Mouse (Mus musculus) CH12.LX (cell line): ENCODE measurements around the gene Kcnk7. TPM values are rescaled to one million over a fixed set of nuclear protein-coding genes. Genes with fewer than 3 reads are reported as not detected.

Source experiments
- DNase-seq: peaks from one replicate; pipeline ENCODE4 v3.0.0-alpha.2; 2013; ENCODE audit errors: extremely low read depth
- H3K27ac ChIP-seq: 2 replicates; pipeline ENCODE4 v1.5.1; 2012; ENCODE audit warnings: low read depth, mild to moderate bottlenecking, control low read depth, moderate library complexity; ENCODE audit not compliant: insufficient read depth
- H3K27me3 ChIP-seq: replicated peaks from 2 replicates; pipeline ENCODE3; 2012; ENCODE audit warnings: inconsistent platforms
- H3K36me3 ChIP-seq, 2 experiments: replicated peaks in 1 of 2; 2 replicates each; pipeline versions ENCODE3 to v1.6.1; 2012; ENCODE audit warnings: inconsistent platforms in 1 of 2, low read length in 1 of 2, mild to moderate bottlenecking in 1 of 2, mixed read lengths in 1 of 2, moderate library complexity in 1 of 2; ENCODE audit not compliant: control insufficient read depth in 1 of 2, insufficient read depth in 1 of 2
- H3K4me1 ChIP-seq, 2 experiments: 2 replicates each; pipeline ENCODE4 v1.6.1; 2012; ENCODE audit warnings: inconsistent platforms in 1 of 2, moderate library complexity in 1 of 2; ENCODE audit not compliant: insufficient read depth in 2 of 2, control insufficient read depth in 1 of 2
- H3K4me2 ChIP-seq: 2 replicates; pipeline ENCODE4 v1.6.1; 2012; ENCODE audit warnings: low read depth, mild to moderate bottlenecking, control low read depth; ENCODE audit not compliant: poor library complexity, insufficient read depth, severe bottlenecking
- H3K4me3 ChIP-seq, 3 experiments: fragments of 150-350 bp in 1 of 3; sonication (generic) in 1 of 3; replicated peaks in 1 of 3; 2 replicates each; pipeline versions ENCODE3 to v1.5.1; 2011 to 2012; ENCODE audit warnings: low read depth in 2 of 3, low read length in 2 of 3, mild to moderate bottlenecking in 2 of 3, moderate library complexity in 2 of 3, control low read depth in 1 of 3, improper control_type of control experiment in 1 of 3, inconsistent platforms in 1 of 3, mixed read lengths in 1 of 3; ENCODE audit not compliant: poor library complexity in 1 of 3
- H3K79me2 ChIP-seq: replicated peaks from 2 replicates; pipeline ENCODE4 v1.6.1; 2012; ENCODE audit warnings: mild to moderate bottlenecking, moderate library complexity; ENCODE audit not compliant: control insufficient read depth, poor library complexity, insufficient read depth, severe bottlenecking; ENCODE audit errors: extremely low read depth
- H3K9ac ChIP-seq: 2 replicates; pipeline ENCODE4 v1.6.1; 2012; ENCODE audit warnings: low read depth, mild to moderate bottlenecking, control low read depth, moderate library complexity; ENCODE audit not compliant: insufficient read depth
- H3K9me3 ChIP-seq: replicated peaks from 2 replicates; pipeline ENCODE3; 2012; ENCODE audit warnings: low read length, inconsistent platforms, mixed read lengths
- BHLHE40 ChIP-seq: IDR thresholded peaks from 2 replicates; pipeline ENCODE4 v1.6.1; 2011; ENCODE audit warnings: mild to moderate bottlenecking, low read depth, low read length, improper control_type of control experiment
- CHD1 ChIP-seq: IDR thresholded peaks from 2 replicates; pipeline ENCODE4 v1.6.1; 2012; ENCODE audit warnings: low read depth, low read length, improper control_type of control experiment, inconsistent platforms
- CHD2 ChIP-seq: IDR thresholded peaks from 2 replicates; pipeline ENCODE4 v1.6.1; 2011; ENCODE audit warnings: low read length, improper control_type of control experiment
- CTCF ChIP-seq, 2 experiments: IDR thresholded peaks in 1 of 2; conservative IDR thresholded peaks in 1 of 2; 2 replicates each; pipeline ENCODE4 v1.5.1; 2011 to 2012; ENCODE audit warnings: low read depth in 2 of 2, low read length in 2 of 2, improper control_type of control experiment in 1 of 2, inconsistent platforms in 1 of 2, mild to moderate bottlenecking in 1 of 2, moderate library complexity in 1 of 2
- E2F4 ChIP-seq: IDR thresholded peaks from 2 replicates; pipeline ENCODE4 v1.6.1; 2011; ENCODE audit warnings: low read depth, low read length, improper control_type of control experiment; ENCODE audit not compliant: insufficient replicate concordance
- ELF1 ChIP-seq: IDR thresholded peaks from 2 replicates; pipeline ENCODE4 v1.6.1; 2014; ENCODE audit warnings: low read depth, mild to moderate bottlenecking, inconsistent platforms, low read length, improper control_type of control experiment
- EP300 ChIP-seq: IDR thresholded peaks from 2 replicates; pipeline ENCODE4 v1.6.1; 2011; ENCODE audit warnings: low read length, improper control_type of control experiment
- ETS1 ChIP-seq: conservative IDR thresholded peaks from 2 replicates; pipeline ENCODE4 v1.6.1; 2012; ENCODE audit warnings: low read depth, mild to moderate bottlenecking, inconsistent platforms, low read length, improper control_type of control experiment, moderate library complexity
- GABPA ChIP-seq: IDR thresholded peaks from 2 replicates; pipeline ENCODE4 v1.6.1; 2012; ENCODE audit warnings: low read depth, low read length, improper control_type of control experiment, inconsistent platforms; ENCODE audit not compliant: insufficient replicate concordance
- HCFC1 ChIP-seq: IDR thresholded peaks from 2 replicates; pipeline ENCODE4 v1.6.1; 2012; ENCODE audit warnings: low read depth, mild to moderate bottlenecking, inconsistent platforms, low read length, improper control_type of control experiment
- IRF4 ChIP-seq: IDR thresholded peaks from 2 replicates; pipeline ENCODE4 v1.6.1; 2014; ENCODE audit warnings: low read depth, mild to moderate bottlenecking, inconsistent platforms, low read length, improper control_type of control experiment
- JUN ChIP-seq: IDR thresholded peaks from 2 replicates; pipeline ENCODE4 v1.6.1; 2011; ENCODE audit warnings: low read depth, mild to moderate bottlenecking, low read length, improper control_type of control experiment, moderate library complexity; ENCODE audit not compliant: insufficient read depth
- JUND ChIP-seq: conservative IDR thresholded peaks from 2 replicates; pipeline ENCODE4 v1.6.1; 2011; ENCODE audit warnings: low read depth, low read length, improper control_type of control experiment
- KAT2A ChIP-seq: IDR thresholded peaks from 2 replicates; pipeline ENCODE4 v1.6.1; 2012; ENCODE audit warnings: low read length, improper control_type of control experiment, inconsistent platforms; ENCODE audit not compliant: insufficient replicate concordance
- MAFK ChIP-seq: IDR thresholded peaks from 2 replicates; pipeline ENCODE4 v1.6.1; 2011; ENCODE audit warnings: low read length, improper control_type of control experiment; ENCODE audit not compliant: insufficient replicate concordance
- MAX ChIP-seq: IDR thresholded peaks from 2 replicates; pipeline ENCODE4 v1.6.1; 2011; ENCODE audit warnings: low read length, improper control_type of control experiment
- MAZ ChIP-seq: IDR thresholded peaks from 2 replicates; pipeline ENCODE4 v1.6.1; 2012; ENCODE audit warnings: low read depth, mild to moderate bottlenecking, inconsistent platforms, low read length, improper control_type of control experiment, moderate library complexity
- MEF2A ChIP-seq: IDR thresholded peaks from 2 replicates; pipeline ENCODE4 v1.6.1; 2014; ENCODE audit warnings: low read depth, mild to moderate bottlenecking, inconsistent platforms, low read length, improper control_type of control experiment, borderline replicate concordance
- MXI1 ChIP-seq: IDR thresholded peaks from 2 replicates; pipeline ENCODE4 v1.6.1; 2011; ENCODE audit warnings: mild to moderate bottlenecking, low read depth, low read length, improper control_type of control experiment
- MYC ChIP-seq: IDR thresholded peaks from 2 replicates; pipeline ENCODE4 v1.6.1; 2011; ENCODE audit warnings: low read depth, mild to moderate bottlenecking, improper control_type of control experiment, low read length
- NELFE ChIP-seq: IDR thresholded peaks from 2 replicates; pipeline ENCODE4 v1.6.1; 2011; ENCODE audit warnings: low read depth, low read length, improper control_type of control experiment
- NRF1 ChIP-seq: IDR thresholded peaks from 2 replicates; pipeline ENCODE4 v1.6.1; 2014; ENCODE audit warnings: low read depth, mild to moderate bottlenecking, inconsistent platforms, low read length, improper control_type of control experiment, moderate library complexity
- PAX5 ChIP-seq: IDR thresholded peaks from 2 replicates; pipeline ENCODE4 v1.6.1; 2012; ENCODE audit warnings: low read length, inconsistent platforms, mixed read lengths
- POLR2A ChIP-seq: IDR thresholded peaks from 2 replicates; pipeline ENCODE4 v1.6.1; 2011; ENCODE audit warnings: low read depth, mild to moderate bottlenecking, improper control_type of control experiment, low read length
- POLR2AphosphoS2 ChIP-seq: IDR thresholded peaks from 2 replicates; pipeline ENCODE4 v1.6.1; 2011; ENCODE audit warnings: low read depth, low read length, improper control_type of control experiment
- RAD21 ChIP-seq: IDR thresholded peaks from 2 replicates; pipeline ENCODE4 v1.6.1; 2011; ENCODE audit warnings: low read depth, mild to moderate bottlenecking, low read length, improper control_type of control experiment, moderate library complexity
- RCOR1 ChIP-seq: conservative IDR thresholded peaks from 2 replicates; pipeline ENCODE4 v1.6.1; 2012; ENCODE audit warnings: low read depth, mild to moderate bottlenecking, inconsistent platforms, low read length, improper control_type of control experiment
- SIN3A ChIP-seq: IDR thresholded peaks from 2 replicates; pipeline ENCODE4 v1.6.1; 2012; ENCODE audit warnings: low read length, improper control_type of control experiment, inconsistent platforms
- SMC3 ChIP-seq: IDR thresholded peaks from 2 replicates; pipeline ENCODE4 v1.6.1; 2011; ENCODE audit warnings: low read depth, low read length, improper control_type of control experiment
- TBP ChIP-seq: conservative IDR thresholded peaks from 2 replicates; pipeline ENCODE4 v1.6.1; 2011; ENCODE audit warnings: low read depth, low read length, improper control_type of control experiment
- TCF12 ChIP-seq: IDR thresholded peaks from 2 replicates; pipeline ENCODE4 v1.6.1; 2014; ENCODE audit warnings: low read depth, mild to moderate bottlenecking, inconsistent platforms, low read length, improper control_type of control experiment
- UBTF ChIP-seq: IDR thresholded peaks from 2 replicates; pipeline ENCODE4 v1.6.1; 2012; ENCODE audit warnings: low read depth, mild to moderate bottlenecking, inconsistent platforms, low read length, improper control_type of control experiment, moderate library complexity
- USF1 ChIP-seq: IDR thresholded peaks from 2 replicates; pipeline ENCODE4 v1.6.1; 2014; ENCODE audit warnings: low read depth, mild to moderate bottlenecking, inconsistent platforms, low read length, improper control_type of control experiment
- USF2 ChIP-seq: conservative IDR thresholded peaks from 2 replicates; pipeline ENCODE4 v1.6.1; 2011; ENCODE audit warnings: low read depth, low read length, improper control_type of control experiment
- ZC3H11A ChIP-seq: IDR thresholded peaks from 2 replicates; pipeline ENCODE4 v1.6.1; 2012; ENCODE audit warnings: low read depth, mild to moderate bottlenecking, inconsistent platforms, low read length, improper control_type of control experiment
- ZKSCAN1 ChIP-seq: IDR thresholded peaks from 2 replicates; pipeline ENCODE4 v1.6.1; 2012; ENCODE audit warnings: low read depth, inconsistent platforms, low read length, improper control_type of control experiment, borderline replicate concordance
- ZMIZ1 ChIP-seq: IDR thresholded peaks from 2 replicates; pipeline ENCODE4 v1.6.1; 2012; ENCODE audit warnings: low read depth, mild to moderate bottlenecking, inconsistent platforms, low read length, improper control_type of control experiment
- ZNF384 ChIP-seq: IDR thresholded peaks from 2 replicates; pipeline ENCODE4 v1.6.1; 2012; ENCODE audit warnings: low read depth, low read length, improper control_type of control experiment, inconsistent platforms
- dilution Hi-C: fragments of 300-500 bp; cut with MboI; formaldehyde crosslinking; loops from 2 replicates; pipeline ENCODE4 v1.14.3; 2020; ENCODE audit warnings: low sequenced_read_pairs; ENCODE audit not compliant: extremely low pct_unique_long_range_greater_than_20kb, extremely low pct_ligation_motif_present
- in situ Hi-C: fragments of 300-500 bp; cut with MboI; formaldehyde crosslinking; loops from 3 replicates; pipeline ENCODE4 v1.14.3; 2019; ENCODE audit warnings: low sequenced_read_pairs, low pct_ligation_motif_present, low pct_unique_long_range_greater_than_20kb, mixed read lengths
- polyA plus RNA-seq: library from polyadenylated mRNA; unstranded; fragments of >175 nt; gene quantifications from 2 replicates; pipeline ENCODE4 v1.2.1, GENCODE M21; 2012; ENCODE audit warnings: low read depth; ENCODE audit not compliant: insufficient read length
- total RNA-seq, 2 experiments: library from RNA; depleted of rRNA; stranded (reverse); fragments of 300-350 nt in 1 of 2; fragments of >200 nt in 1 of 2; gene quantifications; 2 replicates each; pipeline ENCODE4 v1.2.3; 2012 to 2014

Kcnk7 gene
- total and polyA plus RNA-seq, 3 experiments: 0.30 TPM; not detected in 2

- H3K4me1 ChIP-seq: peaks cover 21 to 62% of the 10 kb centered on the region in 2 experiments
- DNase-seq: peak; percentile 80
Measured at GRCm38 (mm10) chr19:5727701-5728100, 23.5 kb downstream of the Kcnk7 start.

DNA sequence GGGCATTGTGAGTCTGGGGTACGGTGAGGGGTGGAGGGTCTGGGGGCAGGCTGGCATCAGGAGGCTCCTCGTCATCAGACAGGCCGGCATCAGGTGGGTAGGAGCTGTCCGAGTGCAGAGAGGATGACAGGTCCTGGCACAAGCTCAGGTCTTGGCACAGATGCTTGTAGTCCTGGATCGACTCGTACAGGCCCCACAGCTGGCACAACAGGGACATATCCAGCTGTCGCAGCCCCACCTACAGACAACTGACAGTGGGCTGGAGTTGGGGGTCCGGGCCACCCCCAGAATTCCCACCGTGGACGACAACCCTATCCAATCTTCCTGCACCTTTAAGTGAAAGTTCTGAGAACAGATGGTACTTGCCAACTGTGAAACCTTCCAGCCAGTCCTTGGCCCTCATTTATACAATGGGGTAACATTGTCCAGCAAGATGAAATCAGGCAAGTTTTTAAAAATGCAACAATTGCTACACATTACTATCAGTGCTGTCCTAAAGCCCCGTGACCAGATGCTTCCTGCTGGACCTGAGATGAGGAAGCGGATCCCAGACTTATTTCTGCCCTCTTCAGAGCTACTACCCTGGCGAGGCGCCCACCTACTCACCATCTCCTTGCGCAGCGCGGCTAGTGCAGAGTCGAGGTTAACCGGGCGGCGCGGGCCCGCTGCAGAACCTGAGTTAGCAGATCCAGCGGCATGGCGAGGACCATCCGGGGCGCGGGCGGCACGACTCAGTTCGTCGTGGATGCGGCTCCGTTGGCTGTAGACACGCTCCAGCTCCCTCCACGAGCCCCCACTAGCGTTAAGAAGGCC lies 24.7 kb downstream of the Kcnk7 start:
- TF ChIP-seq HCFC1: no peak
- 0 out of 2 replicates have a peak, but pooled peaks have one; percentile 14 for TF ChIP-seq MXI1
- no peak for TF ChIP-seq USF2
- TF ChIP-seq MEF2A: no peak
- in situ Hi-C loops: no loop called here
- no peak overlapping the region for H3K27ac ChIP-seq

More at GRCm38 (mm10) chr19:5727701-5728100, 23.5 kb downstream of the Kcnk7 start:
- Histone ChIP-seq H3K27me3 (no peaks in the 10 kb centered on the region), H3K36me3 (peaks cover 8 to 30% of the 10 kb centered on the region in 2 experiments), H3K9me3 (no peaks in the 10 kb centered on the region), H3K27ac (peak overlapping the region; percentile 20), H3K4me2 (peak overlapping the region; percentile 57), H3K79me2 (peaks cover 26% of the 10 kb centered on the region), H3K9ac (no peak overlapping the region), H3K4me3 (peak overlapping the region; percentile 38 to 75 (median 41))
- dilution Hi-C loops (no loop called here), in situ Hi-C loops (no loop called here)
- TF ChIP-seq MYC (0 out of 2 replicates have a peak, but pooled peaks have one; percentile 45), E2F4 (no peak), SMC3 (peak; percentile 91), CTCF (conservative IDR thresholded peaks at IDR 0.05 in 1 of 2, IDR thresholded peaks at IDR 0.05 in 1 of 2; ENCODE audit: low read depth in 2 of 2, low read length in 2 of 2) (peak; percentile 83 to 98), ZC3H11A (peak; percentile 29; the same call in 1 of the 2 replicates), TCF12 (peak; percentile 58), ELF1 (peak; percentile 51), MXI1 (peak; percentile 56; the same call in 1 of the 2 replicates), ZNF384 (no peak), IRF4 (no peak), NELFE (peak; percentile 67), USF1 (no peak), BHLHE40 (peak; percentile 42), POLR2AphosphoS2 (no peak), RAD21 (peak; percentile 75), ETS1 (no peak), USF2 (no peak), ZKSCAN1 (no peak), PAX5 (no peak), CHD1 (no peak), HCFC1 (no peak), SIN3A (peak; percentile 83), NRF1 (0 out of 2 replicates have a peak, but pooled peaks have one; percentile 21), JUN (no peak; the same call in 1 of the 2 replicates), RCOR1 (0 out of 2 replicates have a peak, but pooled peaks have one; percentile 60), MAFK (no peak), EP300 (peak; percentile 15; the same call in 1 of the 2 replicates), CHD2 (peak; percentile 6; the same call in 1 of the 2 replicates), KAT2A (no peak), UBTF (no peak), MEF2A (peak; percentile 26; the same call in 1 of the 2 replicates), GABPA (no peak), MAZ (0 out of 2 replicates have a peak, but pooled peaks have one; percentile 67), MAX (no peak), JUND (peak; percentile 41; the same call in 1 of the 2 replicates), TBP (0 out of 2 replicates have a peak, but pooled peaks have one; percentile 19), POLR2A (0 out of 2 replicates have a peak, but pooled peaks have one; percentile 4), ZMIZ1 (peak; percentile 47; the same call in 1 of the 2 replicates)

More for the DNA sequence above, 24.7 kb downstream of the Kcnk7 start:
- Histone ChIP-seq H3K9ac (peak overlapping the region; percentile 70), H3K9me3 (no peaks in the 10 kb centered on the region), H3K4me3 (peak overlapping the region; percentile 64 to 87 (median 74)), H3K36me3 (peaks cover 2 to 21% of the 10 kb centered on the region in 2 experiments), H3K4me2 (peak overlapping the region; percentile 82), H3K4me1 (peaks cover 20 to 51% of the 10 kb centered on the region in 2 experiments), H3K79me2 (peaks cover 14% of the 10 kb centered on the region), H3K27me3 (peaks cover 1% of the 10 kb centered on the region)
- dilution Hi-C loops: no loop called here
- DNase-seq: no peak
